Mouse (Mus musculus): ENCODE measurements around the gene Hspbp1.

- no peak for TF ChIP-seq EP300 (IDR thresholded peaks at IDR 0.05)
- TF ChIP-seq CTCF (IDR thresholded peaks at IDR 0.05) = no peak
These were observed 14.1 kb downstream of the Hspbp1 start for GRCm38 (mm10) chr7:4670655-4671255.
